Mouse (Mus musculus): Measurements from ENCODE around the gene Nup88.

Gene Nup88

GRCm38 (mm10) chr11:70969271-70969794 lies 440 bp downstream of the Nup88 start:
- DNase-seq = no peak

GRCm38 (mm10) chr11:70964222-70964907 lies 5.4 kb downstream of the Nup88 start:
- DNase-seq = no peak

GRCm38 (mm10) chr11:70960786-70961554 lies 8.8 kb downstream of the Nup88 start:
- no peak for DNase-seq

GRCm38 (mm10) chr11:70954711-70955110 lies 15.1 kb downstream of the Nup88 start:
- no peak for DNase-seq

- DNase-seq = no peak
Observed at GRCm38 (mm10) chr11:70944935-70945817, 24.6 kb downstream of the Nup88 start.

- no peak for DNase-seq
Observed at GRCm38 (mm10) chr11:70943651-70944050, 26.1 kb downstream of the Nup88 start.

GRCm38 (mm10) chr11:70942596-70942995 lies 27.2 kb downstream of the Nup88 start:
- no peak for DNase-seq

GRCm38 (mm10) chr11:70935316-70935715 lies 34.5 kb downstream of the Nup88 start:
- no peak for DNase-seq

GRCm38 (mm10) chr11:70931461-70931860 lies 38.3 kb downstream of the Nup88 start:
- no peak for DNase-seq

GRCm38 (mm10) chr11:70919524-70919923 lies 50.2 kb downstream of the Nup88 start:
- no peak for DNase-seq

- DNase-seq = peak; percentile 16
Observed at GRCm38 (mm10) chr11:70917896-70918295, 51.9 kb downstream of the Nup88 start.

GRCm38 (mm10) chr11:70911920-70912319 lies 57.9 kb downstream of the Nup88 start:
- DNase-seq = no peak

GRCm38 (mm10) chr11:70911323-70911722 lies 58.5 kb downstream of the Nup88 start:
- DNase-seq = no peak

GRCm38 (mm10) chr11:70906681-70907080 lies 63.1 kb downstream of the Nup88 start:
- no peak for DNase-seq

- DNase-seq = peak; percentile 18
Observed at GRCm38 (mm10) chr11:70898182-70898581, 71.6 kb downstream of the Nup88 start.

GRCm38 (mm10) chr11:70897680-70898079 lies 72.1 kb downstream of the Nup88 start:
- peak; percentile 61 for DNase-seq
